Mouse (Mus musculus) MEL (cell line): ENCODE measurements around the gene Uqcc1. TPM values are rescaled to one million over a fixed set of nuclear protein-coding genes. Genes with fewer than 3 reads are reported as not detected.

Source experiments
- DNase-seq: peaks from one replicate; pipeline ENCODE4 v3.0.0; 2011; ENCODE audit warnings: low read depth, low spot score
- H3K27ac ChIP-seq: 2 replicates; pipeline ENCODE4 v1.5.1; 2012; ENCODE audit warnings: low read depth, mild to moderate bottlenecking, control low read depth, low read length, moderate library complexity; ENCODE audit not compliant: control insufficient read depth
- H3K27me3 ChIP-seq, 2 experiments: fragments of 150-350 bp in 1 of 2; sonication (generic) in 1 of 2; 2 replicates each; pipeline ENCODE4 v1.6.1; 2012; ENCODE audit warnings: low read length in 2 of 2, mild to moderate bottlenecking in 2 of 2, improper control_type of control experiment in 1 of 2, moderate library complexity in 1 of 2; ENCODE audit not compliant: insufficient read depth in 2 of 2, control insufficient read depth in 1 of 2
- H3K36me3 ChIP-seq, 2 experiments: 2 replicates each; pipeline ENCODE4 v1.6.1; 2012 to 2014; ENCODE audit warnings: low read length in 2 of 2, improper control_type of control experiment in 1 of 2, inconsistent platforms in 1 of 2, mild to moderate bottlenecking in 1 of 2; ENCODE audit not compliant: insufficient read depth in 2 of 2, control insufficient read depth in 1 of 2
- H3K4me1 ChIP-seq, 2 experiments: fragments of 150-350 bp in 1 of 2; sonication (generic) in 1 of 2; 2 replicates each; pipeline ENCODE4 v1.6.1; 2012; ENCODE audit warnings: low read length in 2 of 2, improper control_type of control experiment in 1 of 2, mild to moderate bottlenecking in 1 of 2; ENCODE audit not compliant: insufficient read depth in 2 of 2, control insufficient read depth in 1 of 2
- H3K4me3 ChIP-seq, 2 experiments: fragments of 150-350 bp in 1 of 2; sonication (generic) in 1 of 2; 2 replicates each; pipeline ENCODE4 v1.5.1; 2012; ENCODE audit warnings: low read depth in 2 of 2, low read length in 2 of 2, mild to moderate bottlenecking in 2 of 2, moderate library complexity in 2 of 2, control low read depth in 1 of 2, improper control_type of control experiment in 1 of 2; ENCODE audit not compliant: control insufficient read depth in 1 of 2, insufficient read depth in 1 of 2
- H3K79me2 ChIP-seq: 2 replicates; pipeline ENCODE4 v1.6.1; 2012; ENCODE audit warnings: mild to moderate bottlenecking, low read length, moderate library complexity; ENCODE audit not compliant: control insufficient read depth, poor library complexity, insufficient read depth
- H3K9ac ChIP-seq: 2 replicates; pipeline ENCODE4 v1.6.1; 2012; ENCODE audit warnings: low read depth, mild to moderate bottlenecking, control low read depth, low read length, moderate library complexity; ENCODE audit not compliant: control insufficient read depth, poor library complexity, severe bottlenecking
- H3K9me3 ChIP-seq: fragments of 150-350 bp; sonication (generic); replicated peaks from 2 replicates; pipeline ENCODE4 v1.6.1; 2012; ENCODE audit warnings: mild to moderate bottlenecking, low read length, improper control_type of control experiment, moderate library complexity; ENCODE audit not compliant: insufficient read depth
- CHD1 ChIP-seq: IDR thresholded peaks from 2 replicates; pipeline ENCODE4 v1.6.1; 2012; ENCODE audit warnings: low read depth, mild to moderate bottlenecking, inconsistent platforms, low read length, improper control_type of control experiment
- CHD2 ChIP-seq: IDR thresholded peaks from 2 replicates; pipeline ENCODE4 v1.6.1; 2011; ENCODE audit warnings: low read length, improper control_type of control experiment
- EP300 ChIP-seq, 2 experiments: IDR thresholded peaks; 2 replicates each; pipeline ENCODE4 v1.6.1; 2011; ENCODE audit warnings: improper control_type of control experiment in 2 of 2, low read length in 2 of 2, low read depth in 1 of 2, mild to moderate bottlenecking in 1 of 2
- ETS1 ChIP-seq: IDR thresholded peaks from 2 replicates; pipeline ENCODE4 v1.6.1; 2012; ENCODE audit warnings: low read depth, mild to moderate bottlenecking, inconsistent platforms, low read length, improper control_type of control experiment, moderate library complexity
- GABPA ChIP-seq: IDR thresholded peaks from 2 replicates; pipeline ENCODE4 v1.6.1; 2012; ENCODE audit warnings: low read depth, mild to moderate bottlenecking, inconsistent platforms, low read length, improper control_type of control experiment, moderate library complexity
- HCFC1 ChIP-seq: IDR thresholded peaks from 2 replicates; pipeline ENCODE4 v1.6.1; 2012; ENCODE audit warnings: low read depth, mild to moderate bottlenecking, inconsistent platforms, low read length, improper control_type of control experiment, moderate library complexity
- MAX ChIP-seq: IDR thresholded peaks from 2 replicates; pipeline ENCODE4 v1.6.1; 2011; ENCODE audit warnings: low read length, improper control_type of control experiment
- MXI1 ChIP-seq: IDR thresholded peaks from 2 replicates; pipeline ENCODE4 v1.6.1; 2011; ENCODE audit warnings: mild to moderate bottlenecking, low read depth, low read length, improper control_type of control experiment
- MYB ChIP-seq: IDR thresholded peaks from 2 replicates; pipeline ENCODE4 v1.6.1; 2011; ENCODE audit warnings: mild to moderate bottlenecking, low read depth, low read length, improper control_type of control experiment
- MYC ChIP-seq: IDR thresholded peaks from 2 replicates; pipeline ENCODE4 v1.6.1; 2011; ENCODE audit warnings: low read depth, mild to moderate bottlenecking, low read length, improper control_type of control experiment, moderate library complexity
- NRF1 ChIP-seq: IDR thresholded peaks from 2 replicates; pipeline ENCODE4 v1.6.1; 2014; ENCODE audit warnings: low read depth, mild to moderate bottlenecking, inconsistent platforms, low read length, improper control_type of control experiment, moderate library complexity; ENCODE audit not compliant: poor library complexity, insufficient read depth, severe bottlenecking
- POLR2AphosphoS2 ChIP-seq: IDR thresholded peaks from 2 replicates; pipeline ENCODE4 v1.6.1; 2011; ENCODE audit warnings: low read length, improper control_type of control experiment
- RAD21 ChIP-seq: IDR thresholded peaks from 2 replicates; pipeline ENCODE4 v1.6.1; 2011; ENCODE audit warnings: mild to moderate bottlenecking, low read depth, low read length, improper control_type of control experiment
- SIN3A ChIP-seq: IDR thresholded peaks from 2 replicates; pipeline ENCODE4 v1.6.1; 2012; ENCODE audit warnings: low read length, improper control_type of control experiment, inconsistent platforms
- SMC3 ChIP-seq: IDR thresholded peaks from 2 replicates; pipeline ENCODE4 v1.6.1; 2011; ENCODE audit warnings: low read depth, low read length, improper control_type of control experiment
- TAL1 ChIP-seq: IDR thresholded peaks from 2 replicates; pipeline ENCODE4 v1.6.1; 2012; ENCODE audit warnings: mild to moderate bottlenecking, inconsistent platforms, low read length, moderate library complexity, mixed read lengths
- TBP ChIP-seq: IDR thresholded peaks from 2 replicates; pipeline ENCODE4 v1.8.0; 2011; ENCODE audit warnings: low read depth, low read length, improper control_type of control experiment
- UBTF ChIP-seq: IDR thresholded peaks from 2 replicates; pipeline ENCODE4 v1.6.1; 2012; ENCODE audit warnings: low read depth, mild to moderate bottlenecking, inconsistent platforms, low read length, improper control_type of control experiment, moderate library complexity, borderline replicate concordance; ENCODE audit not compliant: insufficient read depth
- USF1 ChIP-seq: IDR thresholded peaks from 2 replicates; pipeline ENCODE4 v1.6.1; 2014; ENCODE audit warnings: low read depth, mild to moderate bottlenecking, inconsistent platforms, low read length, improper control_type of control experiment, moderate library complexity
- ZMIZ1 ChIP-seq: IDR thresholded peaks from 2 replicates; pipeline ENCODE4 v1.6.1; 2012; ENCODE audit warnings: low read depth, mild to moderate bottlenecking, inconsistent platforms, low read length, improper control_type of control experiment, moderate library complexity
- ZNF384 ChIP-seq: IDR thresholded peaks from 2 replicates; pipeline ENCODE4 v1.6.1; 2012; ENCODE audit warnings: low read depth, mild to moderate bottlenecking, inconsistent platforms, low read length, improper control_type of control experiment
- polyA plus RNA-seq, 2 experiments: library from polyadenylated mRNA; stranded (reverse) in 1 of 2; unstranded in 1 of 2; fragments of >175 nt in 1 of 2; fragments of >200 nt in 1 of 2; gene quantifications; 2 replicates each; pipeline versions ENCODE4 v1.2.1 to v1.2.4; 2012; ENCODE audit warnings: low replicate concordance in 2 of 2, low read depth in 1 of 2; ENCODE audit not compliant: insufficient read length in 2 of 2, insufficient read depth in 1 of 2, missing spikeins in 1 of 2
- total RNA-seq: library from RNA; depleted of rRNA; stranded (reverse); fragments of 300-350 nt; gene quantifications from 2 replicates; pipeline ENCODE4 v1.2.3, GENCODE M21; 2012

The Uqcc1 gene
- total and polyA plus RNA-seq, 3 experiments, result 61.0 to 83.1 TPM; not detected in 1

GRCm38 (mm10) chr2:155838961-155839360 lies 91.1 kb downstream of the Uqcc1 start:
- no peaks in the 10 kb centered on the region for H3K4me1 ChIP-seq
- no peak for DNase-seq
- H3K4me3 ChIP-seq, result no peak overlapping the region
- H3K9ac ChIP-seq, result no peak overlapping the region
- H3K9me3 ChIP-seq, result no peaks in the 10 kb centered on the region
- no peak overlapping the region for H3K27ac ChIP-seq
- no peaks in the 10 kb centered on the region for H3K36me3 ChIP-seq
- no peaks in the 10 kb centered on the region for H3K79me2 ChIP-seq
- TF ChIP-seq TBP, result no peak
- TF ChIP-seq CHD1, result no peak
- no peak for TF ChIP-seq NRF1
- TF ChIP-seq RAD21, result no peak
- no peak for TF ChIP-seq MYB
- TF ChIP-seq MYC, result no peak
- TF ChIP-seq ETS1, result no peak
- TF ChIP-seq HCFC1, result no peak
- TF ChIP-seq MAX, result no peak
- TF ChIP-seq USF1, result no peak
- no peak for TF ChIP-seq GABPA
- TF ChIP-seq CHD2, result no peak
- no peak for TF ChIP-seq POLR2AphosphoS2
- TF ChIP-seq UBTF, result no peak
- no peak for TF ChIP-seq ZNF384
- TF ChIP-seq SMC3, result no peak
- TF ChIP-seq MXI1, result no peak
- H3K27me3 ChIP-seq, result no peaks in the 10 kb centered on the region

GRCm38 (mm10) chr2:155837961-155838360 lies 92.1 kb downstream of the Uqcc1 start:
- H3K9ac ChIP-seq, result no peak overlapping the region

More at GRCm38 (mm10) chr2:155837961-155838360, 92.1 kb downstream of the Uqcc1 start:
- no peaks in the 10 kb centered on the region for H3K27me3 ChIP-seq
- H3K36me3 ChIP-seq, result no peaks in the 10 kb centered on the region
- H3K27ac ChIP-seq, result no peak overlapping the region
- H3K9me3 ChIP-seq, result no peaks in the 10 kb centered on the region
- H3K4me1 ChIP-seq, result no peaks in the 10 kb centered on the region
- DNase-seq, result no peak
- no peak overlapping the region for H3K4me3 ChIP-seq
- no peak for TF ChIP-seq UBTF
- TF ChIP-seq SIN3A, result no peak
- no peak for TF ChIP-seq TAL1
- TF ChIP-seq EP300 (IDR thresholded peaks at IDR 0.05; ENCODE audit: low read depth in 1 of 2, low read length in 2 of 2), result no peak
- no peak for TF ChIP-seq ZMIZ1
- no peak for TF ChIP-seq ETS1
- TF ChIP-seq NRF1, result no peak
- H3K79me2 ChIP-seq, result no peaks in the 10 kb centered on the region
